Mouse (Mus musculus) cerebellum, postnatal 25 days (tissue): ENCODE data around the gene Fnbp4.

Experiments
- DNase-seq, 2 experiments: peaks; one replicate each; pipeline ENCODE4 v3.0.0; 2021; ENCODE audit warnings: mixed read lengths in 2 of 2

Gene Fnbp4

GRCm38 (mm10) chr2:90788126-90788525, 43.0 kb downstream of the Fnbp4 start:
- DNase-seq, result no peak

GRCm38 (mm10) chr2:90808241-90809126, 63.3 kb downstream of the Fnbp4 start:
- DNase-seq, result peak; percentile 38 to 41

GRCm38 (mm10) chr2:90810751-90811150, 65.6 kb downstream of the Fnbp4 start:
- DNase-seq, result no peak

- DNase-seq, result no peak
Measured at GRCm38 (mm10) chr2:90815266-90815665, 70.1 kb downstream of the Fnbp4 start.

- no peak for DNase-seq
Measured at GRCm38 (mm10) chr2:90816144-90816543, 71.0 kb downstream of the Fnbp4 start.

GRCm38 (mm10) chr2:90818710-90819109, 73.5 kb downstream of the Fnbp4 start:
- no peak for DNase-seq

- no peak for DNase-seq
Measured at GRCm38 (mm10) chr2:90820894-90821293, 75.7 kb downstream of the Fnbp4 start.

- DNase-seq, result no peak
Measured at GRCm38 (mm10) chr2:90822978-90823377, 77.8 kb downstream of the Fnbp4 start.

GRCm38 (mm10) chr2:90823781-90824180, 78.6 kb downstream of the Fnbp4 start:
- DNase-seq, result peak; percentile 92 to 94

GRCm38 (mm10) chr2:90824528-90824927, 79.4 kb downstream of the Fnbp4 start:
- peak; percentile 52 to 55 for DNase-seq

- DNase-seq, result no peak
Measured at GRCm38 (mm10) chr2:90825515-90826172, 80.5 kb downstream of the Fnbp4 start.

- DNase-seq, result peak; percentile 54 to 76
Measured at GRCm38 (mm10) chr2:90828739-90829138, 83.6 kb downstream of the Fnbp4 start.
